Mouse (Mus musculus) heart, embryonic 16.5 days (tissue): ENCODE measurements around the gene Disp1. TPM values are rescaled to one million over a fixed set of nuclear protein-coding genes. Genes with fewer than 3 reads are reported as not detected.

Experiments used
- ATAC-seq: fragments of 200-750 bp; cut with Nextera tagmentation; replicated peaks from 2 replicates; pipeline ENCODE4 v1.8.0; 2017; ENCODE audit warnings: moderate number of reproducible peaks; ENCODE audit not compliant: insufficient read depth, low FRiP score; ENCODE audit errors: extremely low read depth
- H3K27ac ChIP-seq: fragments of 300-500 bp; sonication (generic); 2 replicates; pipeline ENCODE4 v1.5.1; 2014; ENCODE audit warnings: mild to moderate bottlenecking, low read length, control low read depth, moderate library complexity
- H3K27me3 ChIP-seq: fragments of 300-500 bp; sonication (generic); 2 replicates; pipeline ENCODE4 v1.6.1; 2014; ENCODE audit warnings: low read length, mixed read lengths; ENCODE audit not compliant: control insufficient read depth, insufficient read depth
- H3K36me3 ChIP-seq: fragments of 300-500 bp; sonication (generic); 2 replicates; pipeline ENCODE4 v1.6.1; 2014; ENCODE audit not compliant: control insufficient read depth, insufficient read depth
- H3K4me1 ChIP-seq: fragments of 300-500 bp; sonication (generic); 2 replicates; pipeline ENCODE4 v1.6.1; 2014; ENCODE audit warnings: low read length, mixed read lengths; ENCODE audit not compliant: control insufficient read depth, insufficient read depth
- H3K4me2 ChIP-seq: fragments of 300-500 bp; sonication (generic); 2 replicates; pipeline ENCODE4 v1.6.1; 2014; ENCODE audit warnings: low read depth, mild to moderate bottlenecking, control low read depth, low read length
- H3K4me3 ChIP-seq: fragments of 300-500 bp; sonication (generic); 2 replicates; pipeline ENCODE4 v1.5.1; 2014; ENCODE audit warnings: mild to moderate bottlenecking, control low read depth, low read length
- H3K9ac ChIP-seq: fragments of 300-500 bp; sonication (generic); 2 replicates; pipeline ENCODE4 v1.6.1; 2014; ENCODE audit warnings: low read length, control low read depth
- H3K9me3 ChIP-seq: fragments of 300-500 bp; sonication (generic); replicated peaks from 2 replicates; pipeline ENCODE4 v1.6.1; 2016; ENCODE audit warnings: low read length; ENCODE audit not compliant: control insufficient read depth
- WGBS: fragments of 180-500 bp; shearing (Covaris S2); extraction: QIAGEN DNeasy Blood & Tissue Kit; methylation state at CpG from one replicate; pipeline ENCODE4 v1.1.7; 2014; 5-methylcytosine and 5-hydroxymethylcytosine counted together
- polyA plus RNA-seq: library from polyadenylated mRNA; unstranded; fragments of >200 nt; fragmentation: Nextera tagmentation; extraction: Ambion mirVana; gene quantifications from 2 replicates; pipeline ENCODE4 v1.2.1, GENCODE M21; 2015

Gene Disp1
- polyA plus RNA-seq, 1 experiment from 2014 or later: 10.3 TPM

DNA sequence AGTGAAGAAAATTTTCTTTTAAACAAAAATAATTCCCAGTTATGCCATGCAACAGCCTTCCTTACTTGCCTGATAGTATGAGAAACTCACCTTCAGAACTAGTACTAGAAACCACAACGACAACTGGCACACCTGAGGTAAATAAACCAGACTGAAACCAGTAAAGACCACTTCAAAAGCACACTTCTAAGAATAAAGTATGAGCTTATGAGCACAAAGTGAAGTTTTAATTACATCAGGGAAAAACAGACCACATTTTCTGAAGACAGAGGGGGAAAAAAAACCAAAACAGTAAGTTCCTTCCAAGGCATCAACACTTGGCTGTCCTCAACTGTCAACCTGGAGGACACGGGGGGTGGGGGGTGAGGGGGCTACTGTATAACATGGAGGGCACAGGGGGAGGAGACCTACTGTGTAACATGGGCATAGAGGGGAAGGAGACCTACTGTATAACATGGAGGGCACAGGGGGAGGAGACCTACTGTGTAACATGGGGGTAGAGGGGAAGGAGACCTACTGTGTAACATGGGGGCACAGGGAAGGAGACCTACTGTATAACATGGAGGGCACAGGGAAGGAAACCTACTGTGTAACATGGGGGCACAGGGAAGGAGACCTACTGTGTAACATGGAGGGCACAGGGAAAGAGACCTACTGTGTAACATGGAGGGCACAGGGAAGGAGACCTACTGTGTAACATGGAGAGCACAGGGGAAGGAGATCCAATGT lies 40.9 kb downstream of the Disp1 start:
- no peak overlapping the region for H3K4me3 ChIP-seq
- no peaks in the 10 kb centered on the region for H3K36me3 ChIP-seq
- H3K27ac ChIP-seq: peak overlapping the region; percentile 40
- H3K27me3 ChIP-seq: no peaks in the 10 kb centered on the region
- no peak overlapping the region for H3K9ac ChIP-seq
- no peaks in the 10 kb centered on the region for H3K9me3 ChIP-seq
- 84% methylated on average over 2 of the region's 2 CpGs for WGBS
- ATAC-seq: no peak
- H3K4me1 ChIP-seq: peaks cover 26% of the 10 kb centered on the region
- no peak overlapping the region for H3K4me2 ChIP-seq

DNA sequence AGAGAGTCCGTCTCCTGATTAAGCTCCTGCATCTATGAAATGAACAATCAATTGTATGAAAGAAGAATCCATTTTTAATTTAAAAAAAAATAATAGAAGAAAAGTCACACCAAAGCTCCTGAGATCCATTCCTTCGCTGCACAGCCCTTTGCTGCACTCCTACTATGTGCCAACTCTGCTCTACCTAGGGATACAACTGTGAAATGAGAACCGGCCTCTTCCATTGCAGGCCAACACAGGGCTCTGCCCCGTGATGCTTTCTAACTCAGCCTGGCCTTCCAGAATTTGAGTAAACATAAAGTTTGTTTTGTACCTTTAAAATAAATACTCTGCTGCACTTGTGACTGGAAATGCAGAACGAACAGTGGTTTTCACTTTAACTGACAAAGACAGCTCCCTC lies 42.0 kb downstream of the Disp1 start:
- no peak overlapping the region for H3K4me3 ChIP-seq
- peak overlapping the region; percentile 64; the same call in 1 of the 2 replicates for H3K27ac ChIP-seq

DNA sequence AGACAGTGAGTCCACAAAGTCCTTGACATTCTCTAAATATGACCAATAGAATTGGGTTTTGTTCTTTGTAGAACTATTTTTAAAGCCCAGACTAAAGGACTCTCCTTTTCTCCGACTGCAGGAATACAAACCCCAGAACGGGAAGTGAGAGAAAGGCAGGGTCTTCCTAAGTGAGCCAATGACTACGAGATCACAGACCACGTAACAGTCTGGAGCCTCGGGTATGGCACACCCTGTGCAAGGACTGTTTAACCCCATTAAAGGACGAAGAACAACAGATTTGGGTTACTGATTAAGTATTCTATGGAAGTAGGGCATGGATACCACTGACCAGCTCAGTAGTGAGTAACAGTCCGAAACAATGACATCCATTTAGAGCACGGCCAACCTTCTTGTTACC lies 46.1 kb downstream of the Disp1 start:
- Histone ChIP-seq H3K27me3 (no peaks in the 10 kb centered on the region), H3K36me3 (no peaks in the 10 kb centered on the region), H3K9ac (no peak overlapping the region), H3K4me3 (no peak overlapping the region), H3K4me2 (no peak overlapping the region), H3K27ac (no peak overlapping the region), H3K4me1 (peaks cover 10% of the 10 kb centered on the region), H3K9me3 (no peaks in the 10 kb centered on the region)
- 85% methylated on average over 8 of the region's 8 CpGs for WGBS
- no peak for ATAC-seq

More for the DNA sequence above, 42.0 kb downstream of the Disp1 start:
- H3K4me1 ChIP-seq: peaks cover 26% of the 10 kb centered on the region
- no peaks in the 10 kb centered on the region for H3K9me3 ChIP-seq
- H3K9ac ChIP-seq: no peak overlapping the region
- H3K36me3 ChIP-seq: no peaks in the 10 kb centered on the region
- no peak for ATAC-seq
- no peaks in the 10 kb centered on the region for H3K27me3 ChIP-seq
- H3K4me2 ChIP-seq: no peak overlapping the region
- 86% methylated on average over 5 of the region's 5 CpGs for WGBS

DNA sequence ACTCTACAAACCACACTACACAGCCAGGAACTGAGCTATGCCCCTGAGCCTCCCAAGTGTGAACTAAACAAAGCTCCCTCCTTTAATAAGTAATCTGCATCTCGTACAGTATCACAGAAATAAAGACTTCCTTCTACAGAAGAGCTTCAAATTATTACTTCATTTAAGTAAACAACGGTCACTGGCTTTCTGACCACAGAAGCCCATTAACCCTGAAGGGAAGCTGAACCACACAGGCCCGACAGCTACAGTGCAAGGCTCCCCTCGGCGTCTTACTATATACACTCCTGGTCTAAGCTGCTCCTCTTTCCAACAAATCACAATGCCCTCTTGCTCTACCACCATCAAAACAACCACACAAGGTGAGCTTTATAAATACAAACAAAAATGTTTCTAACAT lies 50.2 kb downstream of the Disp1 start:
- ATAC-seq: no peak
- Histone ChIP-seq H3K4me3 (no peak overlapping the region), H3K27ac (no peak overlapping the region), H3K4me2 (no peak overlapping the region), H3K9ac (no peak overlapping the region), H3K9me3 (no peaks in the 10 kb centered on the region), H3K4me1 (no peaks in the 10 kb centered on the region; the same call in 1 of the 2 replicates), H3K27me3 (no peaks in the 10 kb centered on the region), H3K36me3 (no peaks in the 10 kb centered on the region)
- WGBS: 83% methylated on average over 5 of the region's 5 CpGs

DNA sequence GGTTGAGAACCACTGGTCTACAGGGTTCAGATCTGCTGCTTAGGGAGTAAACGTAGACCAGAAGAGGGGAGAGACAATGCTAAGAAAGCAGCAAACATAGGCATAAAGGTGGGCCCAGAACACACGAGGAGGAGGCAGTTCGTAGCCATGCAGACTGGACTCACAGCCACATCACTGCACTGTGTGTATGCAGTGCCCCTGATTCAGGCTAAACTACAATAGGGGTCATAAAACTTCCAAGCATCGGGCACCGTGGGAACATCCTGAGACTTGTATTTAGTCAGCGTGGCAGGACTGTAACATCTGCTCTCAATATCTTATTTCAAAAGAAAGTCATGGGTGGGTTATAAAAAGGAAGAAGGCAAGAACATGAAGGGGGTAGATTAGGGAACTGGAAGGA lies 52.9 kb downstream of the Disp1 start:
- WGBS: 79% methylated on average over 6 of the region's 6 CpGs
- H3K4me2 ChIP-seq: no peak overlapping the region
- no peaks in the 10 kb centered on the region for H3K27me3 ChIP-seq
- H3K27ac ChIP-seq: no peak overlapping the region
- H3K9me3 ChIP-seq: no peaks in the 10 kb centered on the region; the same call in 1 of the 2 replicates
- peaks cover 9% of the 10 kb centered on the region for H3K4me1 ChIP-seq
- no peak for ATAC-seq
- H3K9ac ChIP-seq: no peak overlapping the region
- H3K4me3 ChIP-seq: no peak overlapping the region
- H3K36me3 ChIP-seq: peaks cover 5% of the 10 kb centered on the region; the same call in 1 of the 2 replicates

DNA sequence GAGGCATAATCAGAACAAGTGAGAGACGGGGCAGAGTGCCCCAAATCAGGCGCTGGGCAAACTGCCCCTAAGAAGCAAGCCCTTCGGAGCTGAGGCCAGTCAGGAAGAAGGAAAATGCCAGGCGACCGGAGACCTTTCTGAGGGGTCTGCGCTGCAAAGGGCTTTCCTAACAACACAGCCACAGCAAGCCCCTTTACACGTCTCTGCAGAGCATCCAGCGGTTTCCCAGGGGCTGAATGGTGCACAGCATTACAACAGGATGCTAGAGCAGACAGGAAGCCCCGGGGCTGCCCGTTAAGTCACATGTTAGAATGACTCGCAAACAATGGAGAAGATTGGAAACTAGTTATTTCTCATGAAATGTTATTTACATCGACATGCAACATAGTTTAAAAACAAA lies 53.5 kb downstream of the Disp1 start:
- WGBS: 71% methylated on average over 12 of the region's 12 CpGs
- H3K9me3 ChIP-seq: no peaks in the 10 kb centered on the region; the same call in 1 of the 2 replicates
- H3K9ac ChIP-seq: no peak overlapping the region
- peaks cover 5% of the 10 kb centered on the region; the same call in 1 of the 2 replicates for H3K36me3 ChIP-seq
- no peaks in the 10 kb centered on the region for H3K27me3 ChIP-seq
- peaks cover 9% of the 10 kb centered on the region for H3K4me1 ChIP-seq
- H3K27ac ChIP-seq: 0 out of 2 replicates have a peak overlapping the region, but pooled peaks have one; percentile 3
- H3K4me2 ChIP-seq: no peak overlapping the region
- H3K4me3 ChIP-seq: no peak overlapping the region
- 0 out of 2 replicates have a peak, but pooled peaks have one; percentile 35 for ATAC-seq

DNA sequence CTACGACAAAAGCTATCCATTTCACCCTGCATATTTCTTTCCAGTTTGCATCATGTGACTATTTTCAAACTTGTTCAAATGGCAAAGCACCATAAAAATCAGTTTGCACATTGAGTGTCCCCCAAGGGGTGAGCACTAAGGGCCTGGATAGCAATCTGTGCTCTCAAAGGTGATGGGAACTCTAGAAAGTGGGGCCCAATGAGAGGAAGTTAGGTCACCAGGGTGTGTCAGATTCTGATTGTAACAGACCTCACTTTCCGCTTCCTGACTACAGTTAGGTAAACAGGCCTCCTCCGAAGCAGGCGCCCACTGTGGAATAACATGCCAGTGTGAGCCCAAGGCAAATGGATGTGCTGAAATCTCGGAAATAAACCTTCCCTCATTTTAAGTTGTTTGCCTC lies 54.6 kb downstream of the Disp1 start:
- H3K9ac ChIP-seq: no peak overlapping the region
- H3K9me3 ChIP-seq: no peaks in the 10 kb centered on the region; the same call in 1 of the 2 replicates
- no peak overlapping the region for H3K4me3 ChIP-seq
- H3K27ac ChIP-seq: no peak overlapping the region
- H3K4me1 ChIP-seq: peaks cover 9% of the 10 kb centered on the region
- no peak for ATAC-seq
- no peaks in the 10 kb centered on the region for H3K27me3 ChIP-seq
- H3K4me2 ChIP-seq: no peak overlapping the region
- 81% methylated on average over 5 of the region's 5 CpGs for WGBS
- H3K36me3 ChIP-seq: peaks cover 5% of the 10 kb centered on the region; the same call in 1 of the 2 replicates

DNA sequence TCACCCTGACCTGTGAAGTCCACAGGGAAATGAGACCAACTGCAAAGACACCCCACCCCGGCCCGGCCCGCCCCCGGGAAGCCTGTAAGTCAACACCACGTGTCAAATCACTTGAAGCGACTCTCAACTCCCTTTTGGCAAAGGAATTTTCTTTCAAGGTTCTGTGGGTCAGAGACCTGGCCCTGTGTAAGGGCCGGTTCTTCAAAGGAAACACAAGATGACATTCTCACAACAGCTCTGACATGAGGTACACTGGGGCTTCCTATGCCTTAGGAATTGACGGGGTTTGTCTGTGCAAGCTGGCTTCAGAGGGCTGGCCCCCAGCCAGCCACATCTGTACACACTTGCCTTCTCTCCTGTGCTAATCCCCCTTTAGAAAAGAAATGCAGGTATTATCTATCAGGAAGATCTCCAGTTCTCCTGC lies 56.7 kb downstream of the Disp1 start:
- H3K27me3 ChIP-seq: no peaks in the 10 kb centered on the region
- peaks cover 5% of the 10 kb centered on the region; the same call in 1 of the 2 replicates for H3K36me3 ChIP-seq
- no peaks in the 10 kb centered on the region; the same call in 1 of the 2 replicates for H3K9me3 ChIP-seq
- peaks cover 9% of the 10 kb centered on the region for H3K4me1 ChIP-seq
- H3K9ac ChIP-seq: no peak overlapping the region
- H3K4me3 ChIP-seq: no peak overlapping the region
- H3K4me2 ChIP-seq: no peak overlapping the region
- 0 out of 2 replicates have a peak, but pooled peaks have one; percentile 37 for ATAC-seq
- no peak overlapping the region for H3K27ac ChIP-seq
- 12% methylated on average over 8 of the region's 8 CpGs for WGBS

DNA sequence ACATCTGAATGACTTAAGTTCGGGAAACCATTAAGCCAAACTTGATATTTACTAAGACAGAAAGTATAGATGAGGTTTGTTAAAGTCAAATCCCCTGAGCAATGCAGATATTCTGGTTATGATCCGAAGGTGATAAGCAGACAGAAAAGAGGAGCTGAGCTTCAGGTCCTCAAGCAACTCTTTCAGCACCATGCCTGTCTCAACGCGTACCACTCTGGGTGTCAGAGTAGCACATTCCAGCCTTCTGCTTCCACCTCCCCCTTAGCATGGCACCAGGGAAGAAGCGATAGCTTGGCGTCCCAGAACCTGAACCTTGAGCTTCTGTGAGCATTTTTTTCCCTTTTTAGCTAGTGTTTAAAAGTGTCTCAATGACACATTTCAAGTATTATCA lies 57.1 kb downstream of the Disp1 start:
- Histone ChIP-seq H3K4me3 (no peak overlapping the region), H3K9ac (no peak overlapping the region), H3K4me2 (no peak overlapping the region), H3K36me3 (peaks cover 5% of the 10 kb centered on the region; the same call in 1 of the 2 replicates), H3K4me1 (peaks cover 9% of the 10 kb centered on the region), H3K27me3 (no peaks in the 10 kb centered on the region), H3K27ac (no peak overlapping the region), H3K9me3 (no peaks in the 10 kb centered on the region; the same call in 1 of the 2 replicates)
- ATAC-seq: no peak
- 38% methylated on average over 6 of the region's 6 CpGs for WGBS
